Mouse (Mus musculus) lung, embryonic 15.5 days (tissue): Measurements from ENCODE around the gene Lamp1. TPM values are rescaled to one million over a fixed set of nuclear protein-coding genes. Genes with fewer than 3 reads are reported as not detected.

ENCODE experiments used
- ATAC-seq: fragments of 200-750 bp; cut with Nextera tagmentation; 2 replicates; pipeline ENCODE4 v1.8.0; 2017; ENCODE audit warnings: moderate number of reproducible peaks, borderline replicate concordance; ENCODE audit not compliant: low FRiP score, low TSS enrichment; ENCODE audit errors: extremely low read depth
- H3K27ac ChIP-seq: fragments of 300-500 bp; sonication (generic); 2 replicates; pipeline ENCODE4 v1.5.1; 2015; ENCODE audit warnings: moderate library complexity, mild to moderate bottlenecking, inconsistent platforms
- H3K27me3 ChIP-seq: fragments of 300-500 bp; sonication (generic); 2 replicates; pipeline ENCODE4 v1.6.1; 2015; ENCODE audit warnings: inconsistent platforms
- H3K36me3 ChIP-seq: fragments of 300-500 bp; sonication (generic); 2 replicates; pipeline ENCODE4 v1.6.1; 2015; ENCODE audit warnings: inconsistent platforms
- H3K4me1 ChIP-seq: fragments of 300-500 bp; sonication (generic); 2 replicates; pipeline ENCODE4 v1.6.1; 2015; ENCODE audit warnings: inconsistent platforms
- H3K4me2 ChIP-seq: fragments of 300-500 bp; sonication (generic); 2 replicates; pipeline ENCODE4 v1.6.1; 2015; ENCODE audit warnings: inconsistent platforms, mild to moderate bottlenecking, moderate library complexity
- H3K4me3 ChIP-seq: fragments of 300-500 bp; sonication (generic); 2 replicates; pipeline ENCODE4 v1.5.1; 2015; ENCODE audit warnings: mild to moderate bottlenecking, inconsistent platforms
- H3K9ac ChIP-seq: fragments of 300-500 bp; sonication (generic); 2 replicates; pipeline ENCODE4 v1.6.1; 2015; ENCODE audit warnings: inconsistent platforms
- H3K9me3 ChIP-seq: fragments of 300-500 bp; sonication (generic); 2 replicates; pipeline ENCODE4 v1.6.1; 2016; ENCODE audit warnings: inconsistent platforms
- WGBS: fragments of 180-500 bp; shearing (Covaris S2); methylation state at CpG from one replicate; pipeline ENCODE4 v1.1.7; 2015; 5-methylcytosine and 5-hydroxymethylcytosine counted together
- polyA plus RNA-seq: library from polyadenylated mRNA; unstranded; fragments of >200 nt; fragmentation: Nextera tagmentation; extraction: Ambion mirVana; gene quantifications from 2 replicates; pipeline ENCODE4 v1.2.1, GENCODE M21; 2015

Gene Lamp1
- polyA plus RNA-seq, 1 experiment from 2014 or later, result 321 TPM

DNA sequence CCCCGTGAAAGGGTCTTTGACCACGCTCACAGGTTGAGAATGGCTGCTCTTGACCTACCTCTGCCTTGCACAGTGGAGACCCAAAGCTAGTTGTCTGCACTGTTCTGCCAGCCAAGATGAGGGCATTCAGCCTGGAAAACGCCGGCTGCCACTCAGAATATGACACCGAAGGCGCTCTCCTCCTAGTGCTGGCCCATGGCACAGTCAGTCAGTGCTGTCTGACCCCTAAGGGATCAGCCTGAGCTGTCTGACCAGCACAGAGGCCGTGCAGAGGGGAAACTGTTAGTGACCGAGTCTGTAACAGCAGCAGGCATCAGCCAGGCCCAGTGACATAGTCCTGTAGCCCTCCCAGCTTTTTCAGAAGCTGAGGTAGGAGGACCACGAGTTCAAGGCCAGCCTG is 28.3 kb downstream of the Lamp1 start:
- Histone ChIP-seq H3K4me2 (no peak overlapping the region), H3K9ac (no peak overlapping the region), H3K27ac (no peak overlapping the region), H3K27me3 (no peaks in the 10 kb centered on the region), H3K36me3 (no peaks in the 10 kb centered on the region), H3K9me3 (no peaks in the 10 kb centered on the region), H3K4me3 (no peak overlapping the region), H3K4me1 (no peaks in the 10 kb centered on the region)
- no peak for ATAC-seq
- WGBS, result 76% methylated on average over 9 of the region's 9 CpGs

DNA sequence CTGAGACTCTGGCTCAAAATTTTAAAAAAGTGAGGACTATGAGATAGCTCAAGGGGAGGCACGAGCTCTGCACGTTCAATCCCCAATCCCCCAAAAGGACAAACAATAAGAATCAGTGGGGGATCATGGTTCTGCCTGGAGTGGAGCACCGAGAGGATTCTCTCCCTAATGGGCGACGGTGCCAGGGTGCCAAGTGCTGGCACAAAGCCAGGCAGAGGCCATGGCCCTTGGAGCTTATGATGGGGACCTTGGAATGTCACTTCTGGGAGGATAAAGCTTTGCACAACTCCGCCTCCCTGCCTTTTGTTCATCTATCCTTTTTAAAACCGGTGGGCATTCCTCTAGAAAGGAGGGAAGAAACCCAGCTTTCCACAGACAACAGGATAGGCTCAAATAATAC is 28.7 kb downstream of the Lamp1 start:
- no peak for ATAC-seq
- Histone ChIP-seq H3K4me3 (no peak overlapping the region), H3K27ac (no peak overlapping the region), H3K9me3 (no peaks in the 10 kb centered on the region), H3K36me3 (no peaks in the 10 kb centered on the region), H3K4me1 (no peaks in the 10 kb centered on the region), H3K9ac (no peak overlapping the region), H3K27me3 (no peaks in the 10 kb centered on the region), H3K4me2 (no peak overlapping the region)
- WGBS, result 67% methylated on average over 7 of the region's 7 CpGs

DNA sequence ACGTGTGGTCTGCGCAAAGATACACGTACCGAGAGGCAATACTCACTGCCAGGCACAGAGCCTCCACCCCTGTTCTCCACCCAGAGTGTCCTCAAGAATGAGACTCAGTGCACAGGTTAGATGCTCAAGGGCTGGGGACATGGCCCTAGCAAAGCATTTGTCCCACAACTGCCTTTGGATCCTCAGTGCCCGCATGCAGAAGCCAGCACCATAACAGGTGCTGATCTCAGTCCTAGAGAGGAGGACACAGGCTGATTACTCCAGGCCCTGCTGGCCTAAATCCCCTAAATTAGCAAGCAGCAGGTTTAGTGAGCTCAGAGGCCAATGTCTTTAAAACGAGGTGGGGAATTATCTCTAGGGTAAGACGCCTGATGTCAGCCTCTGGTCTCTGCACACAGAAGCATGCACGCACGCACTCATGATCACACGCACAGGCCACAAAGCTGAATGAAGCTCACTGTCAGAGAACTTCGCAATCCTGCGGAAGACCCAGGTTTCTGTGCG is 29.1 kb downstream of the Lamp1 start:
- Histone ChIP-seq H3K9ac (no peak overlapping the region), H3K36me3 (no peaks in the 10 kb centered on the region), H3K9me3 (no peaks in the 10 kb centered on the region), H3K4me2 (no peak overlapping the region), H3K27ac (no peak overlapping the region), H3K4me1 (no peaks in the 10 kb centered on the region), H3K27me3 (no peaks in the 10 kb centered on the region), H3K4me3 (no peak overlapping the region)
- 84% methylated on average over 13 of the region's 13 CpGs for WGBS
- ATAC-seq, result no peak

DNA sequence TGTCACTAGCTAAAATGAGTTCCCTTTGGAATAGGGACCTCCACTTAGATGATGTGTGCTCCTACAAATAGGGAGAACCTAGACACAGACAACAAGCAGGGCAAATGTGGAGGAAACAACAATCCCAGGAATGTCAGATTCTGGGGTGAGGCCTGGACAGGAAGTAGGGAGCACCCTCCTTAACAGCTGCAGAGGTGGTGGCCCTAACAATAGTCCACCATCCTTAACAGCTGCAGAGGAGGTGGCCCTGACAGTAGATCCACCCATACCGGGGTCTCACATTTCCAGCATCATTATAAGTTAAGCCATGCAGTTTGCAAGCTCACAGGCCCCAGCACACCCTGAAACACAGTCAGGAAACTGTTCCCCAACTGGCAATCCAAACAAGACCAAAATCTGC is 29.9 kb downstream of the Lamp1 start:
- Histone ChIP-seq H3K27me3 (no peaks in the 10 kb centered on the region), H3K4me2 (no peak overlapping the region), H3K4me1 (no peaks in the 10 kb centered on the region), H3K9me3 (no peaks in the 10 kb centered on the region), H3K9ac (no peak overlapping the region), H3K36me3 (no peaks in the 10 kb centered on the region), H3K27ac (no peak overlapping the region), H3K4me3 (no peak overlapping the region)
- ATAC-seq, result no peak
- WGBS, result 65% methylated on average over 1 of the region's 1 CpGs

DNA sequence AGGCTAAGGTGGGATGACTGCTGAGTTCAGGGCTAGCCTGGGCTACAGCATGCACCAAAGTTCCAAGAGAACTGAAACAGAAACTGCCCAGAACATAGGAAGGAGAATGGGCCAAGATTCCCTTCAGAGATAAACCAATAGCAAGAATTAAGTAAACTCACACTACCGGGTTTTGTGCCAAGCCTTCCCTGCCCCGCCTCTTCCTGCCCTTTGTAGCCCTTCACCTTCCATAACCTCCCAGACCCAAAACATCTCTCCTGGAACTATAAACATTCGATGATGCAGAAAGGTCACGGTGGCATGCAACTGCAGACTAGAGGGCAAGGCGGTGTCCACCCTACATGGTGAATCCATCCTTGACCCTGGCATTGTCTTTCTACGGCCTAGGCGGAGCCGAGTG is 31.3 kb downstream of the Lamp1 start:
- no peak for ATAC-seq

DNA sequence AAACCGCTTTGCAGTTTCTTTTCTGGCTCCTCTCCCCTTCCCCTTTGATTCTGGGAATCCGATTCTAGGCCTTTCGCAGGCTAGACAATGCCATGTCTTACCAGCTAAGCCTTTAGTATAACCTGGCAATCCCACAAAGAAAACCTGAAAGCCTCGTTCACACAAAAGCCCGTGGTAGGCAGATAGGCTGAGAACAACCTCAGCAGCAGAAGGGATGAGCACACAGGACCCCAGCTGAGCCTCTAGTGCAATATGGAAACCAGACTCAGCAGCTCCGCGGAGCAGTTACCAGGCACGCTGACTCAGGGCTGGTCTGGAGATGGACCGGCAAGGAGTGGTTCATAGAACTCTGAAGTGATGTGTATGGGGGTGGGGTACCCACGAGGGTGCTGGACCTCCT is 35.9 kb downstream of the Lamp1 start:
- no peaks in the 10 kb centered on the region for H3K36me3 ChIP-seq
- no peak overlapping the region for H3K9ac ChIP-seq
- ATAC-seq, result no peak
- no peaks in the 10 kb centered on the region for H3K9me3 ChIP-seq
- H3K4me2 ChIP-seq, result no peak overlapping the region
- H3K4me3 ChIP-seq, result no peak overlapping the region
- peaks cover 10% of the 10 kb centered on the region for H3K27me3 ChIP-seq
- WGBS, result 45% methylated on average over 10 of the region's 10 CpGs
- no peak overlapping the region for H3K27ac ChIP-seq
- no peaks in the 10 kb centered on the region; the same call in 1 of the 2 replicates for H3K4me1 ChIP-seq

More for the DNA sequence above, 31.3 kb downstream of the Lamp1 start:
- Histone ChIP-seq H3K27ac (no peak overlapping the region), H3K27me3 (no peaks in the 10 kb centered on the region), H3K4me1 (no peaks in the 10 kb centered on the region), H3K9me3 (no peaks in the 10 kb centered on the region), H3K4me3 (no peak overlapping the region), H3K4me2 (no peak overlapping the region), H3K36me3 (no peaks in the 10 kb centered on the region), H3K9ac (no peak overlapping the region)
- WGBS, result 77% methylated on average over 8 of the region's 8 CpGs

DNA sequence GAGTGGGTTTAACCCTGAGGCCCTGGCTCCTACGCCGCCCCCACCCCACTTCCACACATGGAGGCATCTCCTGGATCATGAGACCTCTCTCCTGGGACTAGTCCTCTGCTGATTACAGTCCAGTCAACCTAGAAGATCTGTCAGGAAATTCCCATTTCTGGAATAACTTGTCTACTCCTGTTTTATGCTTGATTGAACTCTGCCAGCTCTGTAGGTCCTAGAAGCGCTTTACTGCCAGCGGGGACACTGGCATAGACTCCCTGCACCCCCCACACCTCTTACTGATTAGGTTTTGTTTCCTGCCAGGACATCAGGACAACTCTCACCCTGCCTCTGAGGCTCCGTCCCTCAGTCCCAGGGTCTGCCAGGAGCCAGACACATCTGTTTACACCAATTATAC is 38.5 kb downstream of the Lamp1 start:
- 79% methylated on average over 5 of the region's 5 CpGs for WGBS
- ATAC-seq, result no peak
- Histone ChIP-seq H3K4me3 (no peak overlapping the region), H3K9me3 (no peaks in the 10 kb centered on the region), H3K4me1 (no peaks in the 10 kb centered on the region; the same call in 1 of the 2 replicates), H3K27ac (no peak overlapping the region), H3K27me3 (peaks cover 37% of the 10 kb centered on the region), H3K36me3 (no peaks in the 10 kb centered on the region), H3K9ac (no peak overlapping the region), H3K4me2 (no peak overlapping the region)

DNA sequence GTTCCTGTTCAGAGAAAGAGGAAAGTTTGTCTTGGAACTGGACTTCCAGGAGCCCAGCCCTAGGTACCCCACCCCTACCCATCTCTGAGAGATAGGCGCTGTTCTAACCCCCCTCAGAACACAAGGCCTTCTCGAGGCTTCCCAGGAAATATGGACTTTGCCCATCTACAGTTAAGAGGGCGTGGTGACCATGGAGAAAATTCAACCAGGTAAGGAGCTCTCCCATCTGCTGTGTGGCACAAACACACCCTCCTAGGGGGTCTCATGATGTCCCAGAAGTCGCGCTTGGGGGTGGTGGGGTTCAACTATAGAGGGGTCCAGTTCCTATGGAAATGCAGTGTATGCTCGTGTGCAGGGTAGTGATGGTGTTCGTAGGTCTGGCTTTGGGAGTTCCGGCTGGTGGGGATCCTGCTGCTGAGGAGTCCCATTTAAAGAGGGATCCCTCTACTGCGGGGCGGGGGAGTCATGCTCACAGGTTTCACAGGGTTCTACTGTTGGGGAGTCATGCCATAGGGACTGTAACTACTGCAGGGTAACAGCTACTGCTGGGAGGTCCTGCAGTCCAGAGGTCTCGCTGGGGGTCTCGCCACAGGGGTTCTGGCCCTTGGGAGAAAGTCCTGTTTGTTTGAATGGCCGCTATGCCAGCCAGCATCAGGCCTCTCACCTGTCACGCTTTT is 40.6 kb downstream of the Lamp1 start:
- Histone ChIP-seq H3K9me3 (no peaks in the 10 kb centered on the region), H3K27ac (no peak overlapping the region), H3K36me3 (no peaks in the 10 kb centered on the region), H3K4me1 (peaks cover 3% of the 10 kb centered on the region; the same call in 1 of the 2 replicates), H3K9ac (peak overlapping the region; percentile 68; the same call in 1 of the 2 replicates), H3K4me2 (peak overlapping the region; percentile 98), H3K4me3 (peak overlapping the region; percentile 78), H3K27me3 (peaks cover 44% of the 10 kb centered on the region)
- WGBS, result 24% methylated on average over 14 of the region's 14 CpGs
- ATAC-seq, result no peak

DNA sequence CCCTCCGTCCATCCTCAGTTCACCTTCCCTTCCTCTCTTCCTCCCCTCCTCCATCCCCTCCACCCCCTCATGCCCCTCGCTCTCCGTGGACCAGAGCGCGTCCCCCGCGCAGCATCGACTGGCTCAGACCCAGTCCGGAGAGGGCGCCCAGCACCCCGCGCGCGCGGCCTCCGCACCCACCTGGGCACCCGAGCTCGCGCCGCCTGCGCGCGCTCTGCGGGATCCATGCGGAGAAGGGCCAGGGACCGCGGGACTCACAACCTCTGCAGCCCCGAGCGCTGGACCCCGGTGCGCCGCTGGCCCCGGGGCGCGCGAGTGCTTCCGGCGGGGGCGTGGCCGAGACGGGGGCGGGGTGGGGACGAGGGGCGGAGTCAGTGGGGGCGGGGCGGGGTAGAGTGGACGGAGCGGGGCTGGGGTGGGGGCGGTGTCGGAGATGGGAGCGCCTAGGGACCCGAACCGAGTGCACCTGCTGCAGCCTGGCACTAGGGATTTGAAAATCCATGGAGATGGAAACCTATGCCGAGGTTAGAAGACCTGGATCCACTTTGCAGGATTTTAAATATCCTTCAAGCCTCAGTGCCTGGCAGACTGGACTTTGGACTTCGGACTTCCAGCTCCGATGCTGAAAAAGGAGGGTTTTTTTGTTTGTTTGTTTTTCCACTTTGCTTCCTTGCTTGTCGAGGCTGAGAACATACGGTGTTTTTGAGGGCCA is 41.5 kb downstream of the Lamp1 start, which contains the start of gene Grtp1:
Gene Grtp1 (minus strand): TSS at position 320 of the 712 bp plus-strand sequence.
- Histone ChIP-seq H3K27ac (no peak within 1 kb of the TSS), H3K9ac (peak within 1 kb of the TSS; percentile 68)
- ATAC-seq, result peak; percentile 51

DNA sequence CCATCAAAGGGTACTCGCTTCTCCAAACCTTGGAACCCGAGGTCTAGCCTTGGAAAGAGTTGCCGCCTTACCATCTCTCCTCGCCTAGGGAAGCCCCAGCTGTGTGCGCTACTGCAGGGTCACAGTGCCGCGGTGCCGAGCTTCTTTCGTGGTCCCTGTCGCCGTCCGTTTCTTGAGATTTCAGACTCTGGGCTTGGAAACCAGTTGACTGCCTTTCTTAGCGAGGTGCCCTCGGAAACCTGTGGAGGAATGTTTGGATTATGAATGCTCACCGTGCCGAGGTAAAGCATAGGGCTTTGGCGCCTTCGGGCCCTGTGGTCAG is 42.0 kb downstream of the Lamp1 start:
- no peak overlapping the region for H3K27ac ChIP-seq
- H3K4me3 ChIP-seq, result peak overlapping the region; percentile 78
- WGBS, result 2% methylated on average over 18 of the region's 18 CpGs
- peaks cover 9% of the 10 kb centered on the region; the same call in 1 of the 2 replicates for H3K4me1 ChIP-seq
- no peak for ATAC-seq
- H3K36me3 ChIP-seq, result no peaks in the 10 kb centered on the region
- H3K27me3 ChIP-seq, result peaks cover 44% of the 10 kb centered on the region
- H3K4me2 ChIP-seq, result peak overlapping the region; percentile 98
- H3K9me3 ChIP-seq, result no peaks in the 10 kb centered on the region
- 0 out of 2 replicates have a peak overlapping the region, but pooled peaks have one; percentile 68 for H3K9ac ChIP-seq

More for the DNA sequence above, 41.5 kb downstream of the Lamp1 start, which contains the start of gene Grtp1:
- Histone ChIP-seq H3K9me3 (no peaks in the 10 kb centered on the region), H3K4me3 (peak within 1 kb of the TSS; percentile 78), H3K4me2 (peak within 1 kb of the TSS; percentile 98), H3K4me1 (peaks cover 8% of the 10 kb centered on the region; the same call in 1 of the 2 replicates), H3K27me3 (peaks cover 44% of the 10 kb centered on the region), H3K36me3 (no peaks in the 10 kb centered on the region)
- WGBS, result under 1% methylated on average over 41 of the region's 58 CpGs

DNA sequence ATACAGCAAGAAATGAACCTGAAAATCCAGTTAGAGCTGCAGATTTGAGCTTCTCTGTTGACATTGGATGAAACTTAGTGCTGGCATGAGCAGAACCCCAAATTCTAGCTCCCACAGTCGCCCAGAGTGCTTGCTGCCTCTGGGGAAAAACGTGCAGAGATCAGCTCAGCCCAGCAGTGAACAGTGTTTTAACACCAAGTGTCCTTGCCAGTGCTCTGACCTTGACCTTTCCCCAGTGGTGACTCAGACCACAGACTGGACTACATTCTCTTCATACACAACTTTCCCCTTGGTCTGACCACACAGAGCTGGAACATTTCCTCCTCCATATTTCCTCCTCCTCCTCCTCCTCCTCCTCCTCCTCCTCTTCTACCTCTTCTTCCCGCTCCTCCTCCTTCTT is 43.1 kb downstream of the Lamp1 start:
- Histone ChIP-seq H3K4me1 (peaks cover 9% of the 10 kb centered on the region; the same call in 1 of the 2 replicates), H3K27me3 (peaks cover 44% of the 10 kb centered on the region), H3K4me3 (no peak overlapping the region), H3K27ac (no peak overlapping the region), H3K36me3 (no peaks in the 10 kb centered on the region), H3K4me2 (no peak overlapping the region), H3K9me3 (no peaks in the 10 kb centered on the region), H3K9ac (no peak overlapping the region)
- no peak for ATAC-seq
- 45% methylated on average over 3 of the region's 3 CpGs for WGBS

DNA sequence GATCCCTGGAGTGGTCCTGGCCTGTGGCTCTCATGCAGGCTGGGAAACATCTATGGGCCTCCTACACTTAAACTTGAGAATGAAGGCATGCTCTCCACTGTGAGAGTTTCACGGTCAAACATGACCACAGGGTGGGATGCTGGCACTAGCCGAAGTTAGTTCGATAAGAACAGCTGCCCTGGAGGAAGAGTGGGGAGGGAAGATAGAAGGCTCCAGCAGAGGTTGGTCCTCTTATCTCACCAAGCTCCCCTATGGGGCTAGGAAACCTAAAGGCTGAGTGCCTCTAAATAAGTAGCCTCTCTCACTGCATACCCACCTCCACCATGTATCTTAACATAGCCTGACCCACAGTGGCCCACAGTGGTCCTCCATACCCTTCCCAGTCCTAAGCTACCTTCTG is 43.8 kb downstream of the Lamp1 start:
- Histone ChIP-seq H3K4me2 (no peak overlapping the region), H3K9me3 (no peaks in the 10 kb centered on the region), H3K27me3 (peaks cover 44% of the 10 kb centered on the region), H3K36me3 (no peaks in the 10 kb centered on the region), H3K4me3 (no peak overlapping the region), H3K27ac (no peak overlapping the region), H3K9ac (no peak overlapping the region), H3K4me1 (peaks cover 9% of the 10 kb centered on the region; the same call in 1 of the 2 replicates)
- ATAC-seq, result no peak
- WGBS, result 74% methylated on average over 3 of the region's 3 CpGs
